Mouse (Mus musculus) forelimb bud, embryonic 11.5 days (tissue): ENCODE measurements around the gene Wipi1.
"Not testable (repeated sequence)": the region's sequence is repeated elsewhere in the genome, so short reads cannot be mapped to it uniquely, and the experiment has no call there.

Source experiments
- DNase-seq: peaks from one replicate; pipeline ENCODE4 v3.0.0-alpha.2; 2012; ENCODE audit warnings: low read depth, low spot score

Gene Wipi1

GRCm38 (mm10) chr11:109611303-109612149 lies at the start of gene Wipi1:
TSS of gene Wipi1 (minus strand) at chr11:109611967.
- DNase-seq = peak; percentile 97

- not testable (repeated sequence) for DNase-seq
These were observed 48.8 kb upstream of the Wipi1 start for GRCm38 (mm10) chr11:109660526-109660925.

- DNase-seq = no peak
These were observed 44.5 kb upstream of the Wipi1 start for GRCm38 (mm10) chr11:109656232-109656631.

- no peak for DNase-seq
These were observed 42.8 kb upstream of the Wipi1 start for GRCm38 (mm10) chr11:109654581-109654980.

- DNase-seq = no peak
These were observed 41.4 kb upstream of the Wipi1 start for GRCm38 (mm10) chr11:109653201-109653600.

- DNase-seq = no peak
These were observed 40.7 kb upstream of the Wipi1 start for GRCm38 (mm10) chr11:109652505-109652904.

GRCm38 (mm10) chr11:109651566-109652024 lies 39.8 kb upstream of the Wipi1 start:
- no peak for DNase-seq

GRCm38 (mm10) chr11:109650788-109651565 lies 39.2 kb upstream of the Wipi1 start:
- DNase-seq = peak; percentile 94

GRCm38 (mm10) chr11:109649975-109650701 lies 38.4 kb upstream of the Wipi1 start:
- DNase-seq = peak; percentile 62

GRCm38 (mm10) chr11:109649206-109649605 lies 37.4 kb upstream of the Wipi1 start, which contains the start of gene Prkar1a:
TSS of gene Prkar1a (plus strand) at chr11:109649405.
- no peak for DNase-seq

GRCm38 (mm10) chr11:109648510-109648909 lies 36.7 kb upstream of the Wipi1 start:
- no peak for DNase-seq

- DNase-seq = no peak
These were observed 29.9 kb upstream of the Wipi1 start for GRCm38 (mm10) chr11:109641498-109642222.

GRCm38 (mm10) chr11:109635871-109636395 lies 24.2 kb upstream of the Wipi1 start:
- DNase-seq = no peak

GRCm38 (mm10) chr11:109634928-109635327 lies 23.2 kb upstream of the Wipi1 start:
- DNase-seq = no peak

GRCm38 (mm10) chr11:109629021-109629521 lies 17.3 kb upstream of the Wipi1 start:
- no peak for DNase-seq

GRCm38 (mm10) chr11:109628099-109628498 lies 16.3 kb upstream of the Wipi1 start:
- no peak for DNase-seq

GRCm38 (mm10) chr11:109627648-109628047 lies 15.9 kb upstream of the Wipi1 start:
- no peak for DNase-seq

GRCm38 (mm10) chr11:109623238-109623637 lies 11.5 kb upstream of the Wipi1 start:
- DNase-seq = no peak

- no peak for DNase-seq
These were observed 10.8 kb upstream of the Wipi1 start for GRCm38 (mm10) chr11:109622518-109623037.

GRCm38 (mm10) chr11:109621183-109621582 lies 9.4 kb upstream of the Wipi1 start:
- DNase-seq = no peak
